In genomic region chr16:75092471-75093130, GRCm38 (mm10) we compare ENCODE assay signal across 9 mouse cellular contexts.
A peak's percentile ranks its signal among the peaks of the same experiment; 100 is the strongest.
DNase-seq lines count a peak whose midpoint lies in the region; ATAC-seq and TF ChIP-seq lines count a peak whose summit lies in the region.
"Had no signal": no experiment of that assay in that cellular context is flagged by ENCODE, and none has a peak within 500 bp of the region (broad histone marks: within the 10 kb centered on the region; RNA-seq: fewer than 3 reads in every experiment).

No protein-coding gene starts in this region.

- no peaks in the 10 kb centered on the region; the same call in 1 of the 2 replicates for H3K27me3 ChIP-seq in cerebellum, adult 2 months (ENCODE audit: control insufficient read depth, insufficient read depth, low read length)
- no peaks in the 10 kb centered on the region for H3K27me3 ChIP-seq in lung, embryonic 14.5 days (ENCODE audit: insufficient read depth, low read length)
- no peaks in the 10 kb centered on the region for H3K27me3 ChIP-seq in intestine, postnatal 0 days (replicated peaks; ENCODE audit: control insufficient read depth, insufficient read depth, low read length)

- no peaks in the 10 kb centered on the region for H3K36me3 ChIP-seq in lung, embryonic 14.5 days (ENCODE audit: insufficient read depth)
- H3K36me3 ChIP-seq in intestine, postnatal 0 days (ENCODE audit: control insufficient read depth, insufficient read depth) = no peaks in the 10 kb centered on the region

- ATAC-seq in lung, embryonic 14.5 days (ENCODE audit: insufficient read depth) = no peak
- ATAC-seq in intestine, postnatal 0 days = no peak

- H3K9me3 ChIP-seq in lung, embryonic 14.5 days (ENCODE audit: low read depth, low read length) = no peaks in the 10 kb centered on the region
- no peaks in the 10 kb centered on the region for H3K9me3 ChIP-seq in intestine, postnatal 0 days (ENCODE audit: control insufficient read depth)

- H3K27ac ChIP-seq in cerebellum, adult 2 months (ENCODE audit: insufficient read depth, low read length) = no peak overlapping the region
- no peak overlapping the region for H3K27ac ChIP-seq in lung, embryonic 14.5 days (ENCODE audit: low read depth)
- no peak overlapping the region for H3K27ac ChIP-seq in intestine, postnatal 0 days (ENCODE audit: low read depth, low read length)

- peak overlapping the region; percentile 47 for H3K4me2 ChIP-seq in lung, embryonic 14.5 days
- H3K4me2 ChIP-seq in intestine, postnatal 0 days (replicated peaks; ENCODE audit: low read depth) = peak overlapping the region; percentile 43

- peak in 1 of 2 experiments; percentile 2 for DNase-seq in cerebellum, adult 2 months
- DNase-seq in cerebellum, adult 18-20 months = no peak
- peak; percentile 20 for DNase-seq in lung, embryonic 14.5 days
- no peak for DNase-seq in lung, postnatal 4 days
- DNase-seq in right cerebral cortex, postnatal 10 days (ENCODE audit: low spot score in 2 of 2) = peak; percentile 31 to 38
- DNase-seq in ovary, adult 18-20 months (ENCODE audit: low spot score) = no peak
- no peak for DNase-seq in spleen, postnatal 36 days (ENCODE audit: low spot score in 2 of 2)
- DNase-seq: adrenal gland, postnatal 25 days had no signal

- 3% methylated on average over 12 of the region's 12 CpGs for WGBS in cerebellum, adult 2 months
- 11% methylated on average over 12 of the region's 12 CpGs for WGBS in lung, embryonic 14.5 days
- 11% methylated on average over 12 of the region's 12 CpGs for WGBS in intestine, postnatal 0 days

- TF ChIP-seq POLR2A in cerebellum, adult 2 months (IDR thresholded peaks at IDR 0.05; ENCODE audit: borderline replicate concordance, insufficient read depth, low read length) = no peak

- H3K9ac ChIP-seq in lung, embryonic 14.5 days = no peak overlapping the region
- H3K9ac ChIP-seq in intestine, postnatal 0 days (ENCODE audit: low read depth, low read length) = no peak overlapping the region

- peak overlapping the region; percentile 39 for H3K4me3 ChIP-seq in cerebellum, adult 2 months (replicated peaks; ENCODE audit: insufficient read depth, low read depth, low read length)
- peak overlapping the region; percentile 21; the same call in 1 of the 2 replicates for H3K4me3 ChIP-seq in lung, embryonic 14.5 days (ENCODE audit: low read depth, low read length)
- no peak overlapping the region for H3K4me3 ChIP-seq in intestine, postnatal 0 days (ENCODE audit: low read depth, low read length)

- no peaks in the 10 kb centered on the region for H3K4me1 ChIP-seq in cerebellum, adult 2 months (ENCODE audit: control insufficient read depth, insufficient read depth, low read length)
- no peaks in the 10 kb centered on the region for H3K4me1 ChIP-seq in lung, embryonic 14.5 days (ENCODE audit: insufficient read depth)
- no peaks in the 10 kb centered on the region for H3K4me1 ChIP-seq in intestine, postnatal 0 days (replicated peaks; ENCODE audit: control insufficient read depth, insufficient read depth, low read length)

- no peak for TF ChIP-seq CTCF in cerebellum, adult 2 months (IDR thresholded peaks at IDR 0.05; ENCODE audit: borderline replicate concordance, insufficient read depth, low read depth, low read length)
- TF ChIP-seq CTCF in lung, embryonic 14.5 days (IDR thresholded peaks at IDR 0.05; ENCODE audit: low read depth) = no peak
- no peak for TF ChIP-seq CTCF in intestine, postnatal 0 days (IDR thresholded peaks at IDR 0.05; ENCODE audit: low read depth)

Comparison
In these comparisons a context has a peak if more than half of its experiments do, and no peak if none do; other contexts are left out.
1. DNase-seq: peak in lung, embryonic 14.5 days (single experiment) and right cerebral cortex, postnatal 10 days (2 of 2); none in cerebellum, adult 18-20 months (0 of 2), lung, postnatal 4 days (0 of 2), ovary, adult 18-20 months (single experiment) and spleen, postnatal 36 days (0 of 2).